Mouse (Mus musculus) olfactory bulb, adult 2 months (tissue): ENCODE data around the gene Nr2c1. TPM values are rescaled to one million over a fixed set of nuclear protein-coding genes. Genes with fewer than 3 reads are reported as not detected.

Experiments
- H3K27ac ChIP-seq: fragments of 200-500 bp; 2 replicates; pipeline ENCODE4 v1.5.1; 2012; ENCODE audit warnings: low read depth, low read length; ENCODE audit not compliant: insufficient read depth
- H3K4me1 ChIP-seq: fragments of 200-500 bp; 2 replicates; pipeline ENCODE4 v1.6.1; 2012; ENCODE audit warnings: low read length; ENCODE audit not compliant: control insufficient read depth, insufficient read depth
- H3K4me3 ChIP-seq: fragments of 200-500 bp; 2 replicates; pipeline ENCODE4 v1.5.1; 2012; ENCODE audit warnings: mild to moderate bottlenecking, low read depth, low read length, moderate library complexity; ENCODE audit not compliant: insufficient read depth
- CTCF ChIP-seq: fragments of 200-500 bp; IDR thresholded peaks from 2 replicates; pipeline ENCODE4 v1.5.1; 2012; ENCODE audit warnings: low read depth, mild to moderate bottlenecking, low read length, moderate library complexity; ENCODE audit not compliant: insufficient read depth
- POLR2A ChIP-seq: fragments of 200-500 bp; IDR thresholded peaks from 2 replicates; pipeline ENCODE4 v1.6.1; 2012; ENCODE audit warnings: mild to moderate bottlenecking, low read depth, low read length, moderate library complexity; ENCODE audit not compliant: insufficient read depth
- WGBS: fragments of 180-500 bp; shearing (Covaris S2); methylation state at CpG from one replicate; pipeline ENCODE4 v1.1.7; 2018; 5-methylcytosine and 5-hydroxymethylcytosine counted together
- polyA plus RNA-seq: library from polyadenylated mRNA; stranded (reverse); fragments of >200 nt; gene quantifications from 2 replicates; pipeline ENCODE4 v1.2.4, GENCODE M21; 2012; ENCODE audit warnings: low replicate concordance; ENCODE audit not compliant: missing spikeins, insufficient read depth, insufficient read length

The Nr2c1 gene
- polyA plus RNA-seq, 1 experiment, result not detected

DNA sequence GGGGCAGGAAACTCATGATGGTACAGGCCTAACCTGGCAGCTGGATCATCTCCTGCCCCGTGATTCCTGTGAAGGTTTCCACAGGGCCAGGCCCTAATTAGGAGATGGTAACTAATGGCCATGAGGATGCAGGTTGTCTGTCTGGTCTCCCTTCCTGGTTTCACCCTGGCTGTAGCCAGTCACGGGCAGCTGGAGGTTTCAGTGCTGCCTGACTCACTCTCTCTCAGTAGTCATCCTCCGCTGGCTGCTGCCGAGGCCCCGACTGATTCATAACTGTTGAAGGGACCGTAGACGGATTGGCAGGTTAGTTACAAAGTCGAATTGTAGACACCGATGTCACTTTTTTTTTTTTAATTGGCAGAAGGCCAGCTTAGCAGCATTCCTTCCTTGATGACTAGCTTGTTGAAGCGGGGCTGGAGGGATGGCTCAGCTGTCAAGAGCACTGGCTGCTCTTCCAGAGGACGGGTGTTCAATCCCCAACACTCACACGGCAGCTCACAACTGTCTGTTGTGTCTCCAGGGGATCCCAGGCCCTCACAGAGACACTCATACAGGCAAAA lies 31.0 kb upstream of the Nr2c1 start:
- no peak for TF ChIP-seq CTCF
- TF ChIP-seq POLR2A, result no peak
- Histone ChIP-seq H3K27ac (no peak overlapping the region), H3K4me1 (no peaks in the 10 kb centered on the region), H3K4me3 (no peak overlapping the region)
- 70% methylated on average over 12 of the region's 12 CpGs for WGBS

DNA sequence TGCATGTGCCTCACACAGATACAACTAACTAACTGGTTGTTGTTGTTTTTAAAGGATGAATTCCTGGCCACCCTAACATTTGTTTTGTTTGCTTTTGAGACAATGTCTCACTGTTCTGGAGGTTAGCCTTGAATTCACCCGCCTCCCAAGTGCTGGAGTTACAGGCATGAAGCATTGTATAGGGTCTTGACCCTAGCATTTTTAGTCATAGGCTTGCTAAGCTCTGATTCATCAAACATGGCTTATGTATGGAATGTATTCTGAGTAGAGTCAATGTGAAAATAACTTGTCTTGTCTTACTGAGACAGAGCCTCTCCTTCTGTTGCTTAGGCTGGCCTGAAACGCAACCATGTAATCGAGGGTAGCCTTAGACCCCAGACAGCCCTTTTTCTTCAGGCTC lies 29.9 kb upstream of the Nr2c1 start:
- 91% methylated on average over 3 of the region's 3 CpGs for WGBS
- H3K4me3 ChIP-seq, result no peak overlapping the region
- H3K4me1 ChIP-seq, result no peaks in the 10 kb centered on the region
- TF ChIP-seq CTCF (no peak), POLR2A (no peak)
- no peak overlapping the region for H3K27ac ChIP-seq

DNA sequence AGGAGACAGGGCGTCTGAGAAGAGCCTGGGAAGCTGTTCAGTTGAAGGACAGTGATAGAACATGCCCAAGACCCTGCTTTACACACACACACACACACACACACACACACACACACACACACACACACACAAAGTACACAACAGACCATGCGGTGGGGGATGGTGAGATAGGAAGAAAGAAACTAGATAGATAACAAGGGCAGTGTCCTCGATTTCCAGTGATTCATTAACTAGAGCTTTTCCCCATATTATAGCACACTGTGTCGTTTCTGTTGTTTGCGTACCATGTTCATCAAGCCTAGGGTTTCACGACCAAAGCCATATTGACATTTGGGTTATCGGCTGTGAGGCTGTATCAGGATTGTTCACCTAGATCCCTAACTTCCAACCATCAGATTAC lies 28.8 kb upstream of the Nr2c1 start:
- Histone ChIP-seq H3K4me3 (no peak overlapping the region), H3K4me1 (no peaks in the 10 kb centered on the region), H3K27ac (no peak overlapping the region)
- WGBS, result 93% methylated on average over 7 of the region's 7 CpGs
- TF ChIP-seq POLR2A, result no peak
- TF ChIP-seq CTCF, result no peak

DNA sequence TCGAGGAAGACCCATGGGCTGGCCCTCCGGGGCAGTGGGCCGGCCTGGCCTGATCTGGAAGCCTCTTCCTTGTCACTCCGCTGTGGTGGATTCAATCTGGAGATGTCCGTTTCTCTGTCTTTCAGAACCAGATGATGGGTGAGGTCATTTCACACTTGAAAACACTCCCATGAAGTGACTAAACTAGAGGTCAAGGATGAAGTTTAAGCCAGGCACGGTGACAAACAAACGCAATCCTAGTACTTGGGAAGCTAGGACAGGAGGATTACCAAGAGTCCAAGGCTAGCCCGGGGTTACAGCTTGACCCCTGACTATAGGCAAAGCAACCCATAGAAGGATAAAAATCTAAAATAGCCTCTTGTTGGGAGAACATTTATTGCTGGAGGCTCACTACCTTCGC lies 27.1 kb upstream of the Nr2c1 start:
- Histone ChIP-seq H3K4me3 (no peak overlapping the region), H3K4me1 (no peaks in the 10 kb centered on the region), H3K27ac (no peak overlapping the region)
- WGBS, result 92% methylated on average over 9 of the region's 9 CpGs
- no peak for TF ChIP-seq POLR2A
- TF ChIP-seq CTCF, result no peak

DNA sequence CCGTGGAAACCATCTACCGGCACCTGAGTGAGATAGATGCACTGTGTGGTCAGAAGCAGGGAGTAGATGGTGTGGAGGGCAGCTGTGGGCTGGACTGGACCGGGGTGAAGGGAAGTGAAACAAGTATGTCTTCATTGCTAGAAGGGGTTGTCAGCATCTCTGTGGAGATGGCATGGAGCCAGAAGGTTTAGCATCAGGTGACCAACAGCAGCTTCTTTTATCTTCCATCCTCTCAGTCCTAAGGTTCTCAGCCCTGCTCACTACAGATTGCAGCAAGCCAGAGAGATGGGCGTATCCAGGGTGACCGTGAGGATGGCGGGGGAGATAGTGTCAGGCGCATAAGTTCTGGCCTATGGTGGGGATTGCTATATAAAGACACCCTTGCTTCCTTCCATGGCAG lies 25.2 kb upstream of the Nr2c1 start:
- Histone ChIP-seq H3K4me3 (no peak overlapping the region), H3K27ac (no peak overlapping the region), H3K4me1 (no peaks in the 10 kb centered on the region)
- TF ChIP-seq CTCF, result no peak
- no peak for TF ChIP-seq POLR2A
- 95% methylated on average over 7 of the region's 7 CpGs for WGBS

DNA sequence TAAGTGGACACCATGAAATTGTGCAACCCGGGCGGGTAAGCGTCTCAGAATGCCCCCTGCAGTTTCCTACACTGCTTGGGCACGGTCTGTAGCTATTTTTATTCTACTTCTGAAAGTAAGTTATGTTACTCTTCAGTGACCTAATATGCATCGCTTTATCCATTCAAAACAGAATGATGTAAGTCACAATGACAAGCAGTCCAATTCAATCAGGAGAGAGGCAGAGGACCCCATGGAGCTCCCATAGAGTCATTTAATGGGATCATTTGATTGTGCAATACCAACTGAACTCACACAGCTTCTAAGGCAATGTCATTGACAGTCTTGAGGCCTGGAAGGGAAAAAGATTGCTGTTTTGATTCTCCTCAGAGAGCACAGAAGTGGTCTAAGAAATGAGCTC lies 24.2 kb upstream of the Nr2c1 start:
- H3K4me1 ChIP-seq, result no peaks in the 10 kb centered on the region
- no peak for TF ChIP-seq POLR2A
- TF ChIP-seq CTCF, result no peak
- 82% methylated on average over 5 of the region's 5 CpGs for WGBS
- H3K27ac ChIP-seq, result no peak overlapping the region
- H3K4me3 ChIP-seq, result no peak overlapping the region

DNA sequence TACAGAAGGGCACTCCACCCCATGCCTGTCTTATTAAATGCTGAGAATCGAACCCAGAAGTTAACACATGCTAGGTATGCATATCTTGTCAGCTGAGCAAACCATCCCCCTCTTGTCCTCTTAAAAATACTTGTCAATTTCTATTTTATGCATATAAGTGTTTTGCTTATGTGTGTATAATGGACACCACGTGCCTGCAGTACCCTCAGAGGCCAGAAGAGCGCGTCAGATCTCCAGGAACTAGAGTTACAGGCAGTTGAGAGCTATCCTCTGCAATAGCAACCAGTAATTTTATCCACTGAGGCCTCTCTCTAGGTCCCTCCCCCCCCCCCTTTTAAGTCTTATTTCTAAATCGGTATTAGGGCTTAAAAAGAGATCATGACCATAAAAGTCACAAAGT lies 23.4 kb upstream of the Nr2c1 start:
- H3K4me1 ChIP-seq, result no peaks in the 10 kb centered on the region
- TF ChIP-seq CTCF, result no peak
- TF ChIP-seq POLR2A, result no peak
- 85% methylated on average over 5 of the region's 5 CpGs for WGBS
- no peak overlapping the region for H3K4me3 ChIP-seq
- no peak overlapping the region for H3K27ac ChIP-seq

DNA sequence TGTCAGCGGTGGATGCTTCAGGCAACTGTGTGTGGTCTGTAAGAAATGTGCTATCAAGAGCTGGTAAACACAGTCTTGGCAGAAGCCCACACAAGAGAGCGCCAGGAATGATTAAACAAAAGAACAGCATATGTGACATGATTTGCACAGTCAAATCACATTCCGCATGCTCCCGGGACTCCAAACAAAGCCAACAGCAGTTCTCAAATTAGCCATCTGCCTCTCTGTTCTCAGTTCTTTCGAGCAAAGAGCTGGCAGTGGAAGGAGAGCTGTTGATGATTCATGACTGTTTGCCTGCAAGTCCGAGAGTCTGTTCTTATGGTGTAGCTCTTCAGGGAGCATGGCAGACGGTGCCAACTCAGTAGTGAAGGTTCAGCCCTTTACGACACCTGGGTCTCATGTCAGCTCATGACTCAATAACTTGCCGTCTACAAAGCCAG lies 18.1 kb upstream of the Nr2c1 start:
- TF ChIP-seq CTCF (no peak), POLR2A (no peak)
- no peak overlapping the region for H3K27ac ChIP-seq
- no peak overlapping the region for H3K4me3 ChIP-seq
- H3K4me1 ChIP-seq, result no peaks in the 10 kb centered on the region; the same call in 1 of the 2 replicates
- WGBS, result 16% methylated on average over 9 of the region's 9 CpGs

DNA sequence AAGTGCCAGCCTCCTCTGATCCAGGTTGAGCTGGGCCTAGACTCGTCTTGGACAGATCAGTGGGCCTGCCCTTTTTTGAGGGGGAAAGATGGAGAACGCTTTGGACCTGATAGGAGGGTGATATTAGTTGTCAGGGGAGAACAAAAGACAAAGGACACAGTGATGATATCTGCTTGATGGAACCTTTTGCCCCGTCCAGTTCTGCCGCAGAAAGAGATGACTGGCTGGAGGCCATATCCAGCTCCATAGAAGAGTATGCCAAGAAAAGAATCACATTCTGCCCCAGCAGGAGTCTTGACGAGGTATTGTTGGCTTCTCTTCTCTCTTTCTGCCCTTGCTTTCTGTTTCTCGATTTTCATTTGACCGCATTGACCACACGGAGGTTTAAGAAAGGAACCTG lies 14.7 kb upstream of the Nr2c1 start:
- Histone ChIP-seq H3K27ac (no peak overlapping the region), H3K4me1 (no peaks in the 10 kb centered on the region; the same call in 1 of the 2 replicates), H3K4me3 (no peak overlapping the region)
- TF ChIP-seq CTCF (no peak), POLR2A (no peak)
- WGBS, result 65% methylated on average over 8 of the region's 8 CpGs

DNA sequence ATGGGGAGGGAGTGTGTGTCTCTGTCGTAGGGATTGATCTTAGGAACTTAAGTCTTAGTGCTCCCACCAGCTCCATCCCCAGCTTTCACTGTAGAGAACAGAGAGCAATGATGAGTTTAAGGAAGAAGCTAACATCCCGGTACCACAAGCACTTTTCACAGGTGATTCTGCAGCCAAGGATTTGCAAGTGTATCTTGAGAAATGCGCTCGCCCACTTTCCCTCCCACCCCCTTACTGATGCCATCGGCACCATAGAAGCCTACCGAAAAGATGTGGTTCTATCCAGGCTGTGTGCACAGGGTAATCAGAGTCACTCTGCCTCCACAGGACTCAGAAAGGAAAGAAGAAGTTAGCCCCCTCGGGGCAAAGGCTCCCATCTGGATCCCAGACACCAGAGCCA lies 14.1 kb upstream of the Nr2c1 start:
- 84% methylated on average over 7 of the region's 7 CpGs for WGBS
- TF ChIP-seq POLR2A (no peak), CTCF (no peak)
- Histone ChIP-seq H3K4me3 (no peak overlapping the region), H3K27ac (no peak overlapping the region), H3K4me1 (no peaks in the 10 kb centered on the region; the same call in 1 of the 2 replicates)
